Mouse (Mus musculus) skeletal muscle tissue, postnatal 0 days (tissue): ENCODE data around the gene Pclo. TPM values are rescaled to one million over a fixed set of nuclear protein-coding genes. Genes with fewer than 3 reads are reported as not detected.

Experiments
- polyA plus RNA-seq: library from polyadenylated mRNA; unstranded; fragments of >200 nt; fragmentation: Nextera tagmentation; extraction: Ambion mirVana; gene quantifications from 2 replicates; pipeline ENCODE4 v1.2.1, GENCODE M21; 2015

Gene Pclo
- polyA plus RNA-seq: 0.22 and 0.27 TPM in 2 replicates

DNA sequence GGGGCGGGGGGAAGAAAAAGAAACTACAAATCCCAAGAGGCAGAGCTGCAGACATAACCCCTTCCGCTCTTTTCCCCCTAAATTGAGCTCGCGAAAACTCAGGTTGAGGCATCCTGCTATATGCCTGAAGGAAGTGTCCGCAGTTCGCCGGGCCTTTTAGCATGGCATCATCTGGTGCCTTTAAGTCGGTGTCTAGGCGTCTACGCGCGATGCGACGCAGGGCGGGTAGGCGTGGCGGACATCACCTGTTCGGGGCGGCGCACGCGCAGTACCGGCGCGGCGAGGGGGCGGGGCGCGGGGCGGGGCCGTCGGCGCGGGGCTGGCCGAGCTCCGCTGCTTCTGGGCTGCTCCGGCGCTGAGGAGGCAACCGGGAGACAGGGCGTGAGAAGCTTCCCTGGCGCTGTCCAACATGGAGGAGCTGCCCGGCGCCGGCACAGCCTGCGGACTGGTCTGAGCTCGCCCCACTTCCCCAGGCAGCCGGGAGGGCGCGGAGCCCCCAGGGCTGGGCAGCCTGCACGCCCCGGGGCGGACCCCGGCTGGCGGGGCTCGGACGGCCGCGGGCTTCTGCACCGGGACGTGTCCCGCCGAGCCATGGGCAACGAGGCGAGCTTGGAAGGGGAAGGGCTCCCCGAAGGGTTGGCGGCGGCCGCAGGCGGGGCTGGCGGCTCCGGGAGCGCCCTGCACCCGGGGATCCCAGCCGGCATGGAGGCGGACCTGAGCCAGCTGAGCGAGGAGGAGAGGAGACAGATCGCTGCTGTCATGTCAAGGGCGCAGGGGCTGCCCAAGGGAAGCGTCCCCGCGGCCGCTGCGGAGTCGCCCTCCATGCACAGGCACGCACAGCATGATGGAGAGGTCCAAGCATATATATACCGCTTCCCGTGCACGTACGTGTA lies at the start of gene Pclo:
Gene Pclo, plus strand, starts transcription at position 288 of the 893 bp plus-strand sequence.

